Mouse (Mus musculus) kidney, adult 8-10 months (tissue): ENCODE data around the gene Rasgef1c.

Experiments used
- DNase-seq, 2 experiments: peaks; one replicate each; pipeline ENCODE4 v3.0.0; 2022

Rasgef1c gene

DNA sequence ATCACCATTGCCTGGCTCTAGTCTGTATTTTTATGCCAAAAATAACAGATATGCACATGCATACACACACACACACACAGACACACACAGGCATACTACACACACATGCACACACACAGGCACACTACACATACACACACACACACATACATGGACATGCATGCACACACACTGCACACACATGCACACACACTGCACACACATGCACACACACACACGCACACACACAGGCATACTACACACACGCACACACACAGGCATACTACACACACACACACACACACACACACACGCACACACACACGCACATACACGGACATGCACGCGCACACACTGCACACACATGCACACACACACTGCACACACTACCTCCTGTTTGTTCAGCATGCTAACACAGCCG is 77.3 kb downstream of the Rasgef1c start:
- no peak for DNase-seq

DNA sequence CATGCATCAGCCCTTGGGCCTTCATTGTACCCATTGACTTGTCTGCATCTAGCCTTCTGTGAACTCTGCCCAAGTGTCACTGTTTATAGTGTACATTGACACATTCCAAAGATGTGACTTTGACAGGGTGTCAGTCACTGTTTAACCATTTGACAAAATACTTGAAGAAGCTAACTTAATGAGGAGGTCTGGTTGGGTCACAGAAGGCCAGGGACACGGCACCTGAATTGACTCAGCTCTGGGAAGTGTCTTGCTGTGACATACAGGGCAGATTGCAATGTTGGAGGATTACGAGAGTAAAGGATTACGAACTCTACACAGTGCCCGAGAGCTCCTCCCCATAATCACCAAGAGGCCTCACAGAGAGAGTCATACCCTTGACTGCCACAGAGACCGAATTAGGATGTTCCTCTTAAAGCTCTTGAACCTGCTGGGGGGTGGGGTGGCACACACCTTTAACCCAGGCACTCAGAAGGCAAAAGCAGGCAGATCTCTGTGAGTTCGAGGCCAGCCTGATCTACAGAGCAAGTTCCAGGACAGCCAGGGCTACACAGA is 79.1 kb downstream of the Rasgef1c start:
- DNase-seq: peak in 1 of 2 experiments; percentile 47

DNA sequence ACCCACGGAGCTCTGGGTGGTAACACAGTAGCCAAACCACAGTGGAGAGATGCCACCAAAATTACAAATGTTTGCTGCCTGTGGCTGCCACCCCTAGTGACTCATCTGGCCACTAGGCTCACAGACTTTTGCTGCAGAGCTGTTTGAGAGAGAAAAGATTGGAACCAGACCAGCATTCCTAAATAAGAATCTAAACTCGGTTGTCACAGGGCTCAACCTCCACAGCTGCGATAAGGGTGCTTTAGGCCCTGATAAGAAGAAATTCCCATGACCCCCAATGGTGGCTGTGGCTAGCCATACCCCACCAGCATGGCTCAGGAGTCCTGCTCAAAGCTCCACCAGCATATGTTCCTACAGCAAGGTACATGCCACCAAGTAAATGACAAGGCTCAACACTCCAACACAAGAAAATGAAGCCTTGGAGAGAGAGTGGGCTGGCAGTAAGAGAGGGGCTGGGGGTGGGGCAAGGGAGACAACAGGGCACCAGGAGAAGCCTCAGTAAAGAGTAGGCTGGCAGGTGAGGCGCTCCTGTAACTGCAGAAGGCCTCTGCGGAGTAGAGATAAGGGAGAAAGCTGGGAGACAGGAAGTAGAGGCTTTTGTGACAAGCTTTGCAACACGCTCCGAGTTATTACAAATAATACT is 79.8 kb downstream of the Rasgef1c start:
- no peak for DNase-seq

DNA sequence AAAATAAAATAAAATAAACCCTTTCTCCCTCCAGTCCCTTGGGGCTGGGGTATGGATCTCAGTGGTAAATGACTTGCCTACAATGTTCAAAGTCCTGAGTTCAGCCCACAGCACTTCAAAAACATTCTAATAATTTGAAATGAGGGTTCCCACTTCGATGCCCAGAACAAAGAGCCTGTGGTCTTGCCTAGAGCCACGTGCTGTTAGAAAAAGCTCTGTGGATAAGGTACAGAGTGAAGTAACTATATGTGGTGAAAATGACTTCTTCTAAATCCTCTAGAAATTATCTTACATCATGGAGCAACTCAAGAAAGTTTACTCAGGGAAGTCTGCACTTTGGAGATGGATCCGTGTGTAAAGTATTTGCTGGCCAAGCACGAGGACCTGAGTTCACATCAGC is 80.5 kb downstream of the Rasgef1c start:
- DNase-seq: no peak

DNA sequence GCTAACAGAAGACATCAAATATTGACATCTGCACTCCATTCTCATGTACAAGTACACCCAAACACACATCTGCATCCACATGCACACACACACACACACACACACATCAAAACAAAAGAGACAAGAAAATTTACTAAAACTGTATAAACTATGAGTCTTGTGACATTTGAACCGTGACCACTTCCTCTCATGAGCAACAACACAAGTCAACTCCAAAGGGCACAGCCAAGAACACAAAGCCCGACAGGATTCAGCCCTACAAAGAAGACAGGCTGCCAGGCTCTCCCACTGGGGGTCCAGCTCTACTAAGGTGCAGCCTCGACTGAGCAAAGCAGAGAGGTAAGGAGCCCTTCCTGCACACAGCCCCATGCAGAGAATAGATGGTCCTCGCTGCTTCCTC is 81.2 kb downstream of the Rasgef1c start:
- no peak for DNase-seq

DNA sequence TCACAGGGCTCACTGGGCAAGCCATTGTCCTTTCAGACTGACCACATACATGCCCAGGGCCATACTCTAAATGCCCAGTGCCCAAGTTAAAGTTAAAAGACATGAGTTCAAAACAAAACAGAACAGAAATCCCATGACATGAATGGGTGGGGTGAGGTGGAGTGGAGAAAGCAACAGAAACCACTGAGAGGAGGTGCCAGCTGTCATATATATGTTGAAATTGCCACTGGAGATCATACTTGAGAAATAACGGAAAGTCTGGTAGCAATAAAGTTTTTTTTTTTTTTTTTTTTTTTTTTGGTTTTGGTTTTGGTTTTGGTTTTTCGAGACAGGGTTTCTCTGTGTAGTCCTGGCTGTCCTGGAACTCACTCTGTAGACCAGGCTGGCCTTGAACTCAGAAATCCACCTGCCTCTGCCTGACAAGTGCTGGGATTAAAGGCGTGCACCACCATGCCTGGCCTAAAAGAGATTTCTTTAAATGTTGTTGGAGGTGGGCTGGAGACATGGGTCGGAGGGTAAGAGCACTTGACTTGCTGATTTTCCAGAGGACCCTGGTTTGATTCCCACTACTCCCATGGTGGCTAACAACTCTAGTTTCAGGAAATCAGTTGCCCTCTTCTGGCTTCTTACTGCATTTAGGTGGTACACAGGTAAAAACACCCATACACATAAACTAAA is 82.4 kb downstream of the Rasgef1c start:
- no peak for DNase-seq

DNA sequence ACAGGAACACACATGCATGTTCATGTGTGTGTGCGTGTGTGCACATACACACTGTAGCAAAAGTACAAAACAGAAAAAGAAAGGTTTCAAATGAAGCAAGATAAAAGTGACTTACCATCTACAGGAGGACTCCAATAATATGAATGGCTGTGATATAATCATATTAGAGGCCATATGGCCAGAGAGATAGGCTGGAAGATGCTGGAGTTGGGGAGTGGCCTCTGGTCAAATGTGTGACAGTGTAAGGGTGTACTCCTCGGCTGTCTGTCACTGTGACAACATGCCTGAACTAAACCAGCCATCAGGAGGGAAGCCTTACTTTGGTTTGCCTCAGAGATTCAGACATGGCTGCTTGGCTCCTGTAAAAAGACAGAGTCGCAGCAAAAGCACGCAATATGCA is 83.4 kb downstream of the Rasgef1c start:
- no peak for DNase-seq

DNA sequence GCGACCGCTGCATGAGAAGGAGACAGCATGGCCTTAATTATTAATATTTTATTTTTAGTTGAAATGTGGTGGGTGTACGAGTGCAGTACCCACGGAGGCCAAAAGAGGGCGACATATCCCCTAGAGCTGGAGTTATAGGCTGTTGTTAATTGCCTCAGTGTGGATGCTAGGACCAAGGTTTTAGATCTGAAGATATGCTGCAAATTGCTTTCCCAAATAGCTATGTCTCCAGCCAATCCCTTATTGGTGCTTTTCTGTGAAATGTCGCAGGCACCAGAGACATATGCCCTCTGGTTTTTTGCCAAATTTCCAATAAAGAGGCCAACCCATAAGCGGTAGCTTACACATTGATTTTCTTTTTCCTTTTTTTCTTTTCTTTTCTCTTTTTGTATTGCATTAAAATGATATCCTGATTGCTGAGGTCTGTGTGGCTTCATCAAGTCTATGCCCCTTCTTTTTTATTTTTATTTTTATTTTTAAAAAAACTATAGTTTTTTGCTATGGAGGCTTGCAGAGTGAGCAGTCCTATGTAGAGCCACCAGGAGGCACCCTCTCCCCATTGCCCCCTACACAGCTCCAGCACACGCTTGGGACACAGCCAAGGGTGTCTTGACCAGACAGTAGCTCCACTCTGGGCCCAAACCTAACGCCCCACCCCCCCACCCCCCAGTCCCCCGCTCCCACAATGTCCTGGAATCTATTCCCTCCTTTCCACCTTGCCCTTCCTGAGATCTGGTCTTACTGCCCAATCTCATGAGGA is 84.8 kb downstream of the Rasgef1c start:
- peak; percentile 34 to 68 for DNase-seq

DNA sequence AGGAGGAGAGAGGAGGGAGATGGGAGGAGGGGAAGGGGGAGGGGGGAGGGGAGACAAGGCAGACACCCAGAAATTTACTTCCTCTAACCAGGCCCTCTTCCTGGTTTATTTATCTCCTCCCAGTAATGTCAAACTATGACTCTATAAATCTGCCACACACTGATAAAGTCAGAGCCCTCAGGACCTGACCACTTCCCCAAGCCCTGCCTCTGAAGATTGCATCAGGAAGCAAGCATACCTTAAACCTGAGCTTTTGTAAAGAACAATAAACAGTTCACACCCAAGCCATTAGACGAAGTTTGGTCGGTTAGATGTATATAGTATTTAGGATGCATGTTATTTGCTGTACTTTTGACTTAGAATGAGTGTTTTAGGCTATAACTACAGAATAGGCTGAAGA is 92.9 kb downstream of the Rasgef1c start:
- DNase-seq: no peak

DNA sequence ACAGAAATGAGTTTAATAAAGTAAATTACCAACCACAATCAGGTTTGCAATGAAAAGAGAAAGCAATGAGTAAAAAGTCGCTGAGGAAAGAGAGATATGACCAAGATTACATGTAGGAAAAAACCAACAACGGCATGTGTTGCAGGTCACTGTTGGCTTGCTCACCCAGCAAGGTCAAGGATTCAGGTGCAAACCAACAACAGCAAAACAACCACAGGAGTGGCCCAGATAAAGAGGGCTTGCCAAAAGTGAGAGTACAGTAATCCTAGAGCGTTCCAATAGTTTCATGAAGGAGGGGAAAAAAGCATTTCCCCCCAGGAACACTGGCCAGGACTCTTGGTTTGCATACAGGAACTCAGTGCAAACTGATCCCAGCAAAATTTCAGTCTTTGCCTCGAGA is 94.8 kb downstream of the Rasgef1c start:
- peak in 1 of 2 experiments; percentile 19 for DNase-seq

DNA sequence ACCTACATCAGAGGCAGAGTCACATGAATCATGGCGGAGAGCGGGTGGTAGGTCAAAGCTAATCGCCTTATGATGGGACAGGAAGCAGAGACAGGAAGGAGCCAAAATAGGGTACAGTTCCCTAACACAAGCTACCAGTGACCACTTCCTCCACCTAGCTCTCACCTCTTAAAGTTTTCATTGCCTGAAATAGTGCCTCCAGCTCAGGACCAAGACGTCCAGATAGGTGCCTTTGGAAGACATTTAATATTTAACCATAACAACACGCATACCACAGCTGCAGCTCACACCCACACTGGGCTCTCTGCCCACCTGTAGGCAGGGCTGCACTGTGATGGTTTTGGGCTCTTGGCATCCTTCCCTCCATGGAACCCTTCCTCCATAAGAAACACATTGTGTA is 95.7 kb downstream of the Rasgef1c start:
- peak; percentile 71 to 78 for DNase-seq

DNA sequence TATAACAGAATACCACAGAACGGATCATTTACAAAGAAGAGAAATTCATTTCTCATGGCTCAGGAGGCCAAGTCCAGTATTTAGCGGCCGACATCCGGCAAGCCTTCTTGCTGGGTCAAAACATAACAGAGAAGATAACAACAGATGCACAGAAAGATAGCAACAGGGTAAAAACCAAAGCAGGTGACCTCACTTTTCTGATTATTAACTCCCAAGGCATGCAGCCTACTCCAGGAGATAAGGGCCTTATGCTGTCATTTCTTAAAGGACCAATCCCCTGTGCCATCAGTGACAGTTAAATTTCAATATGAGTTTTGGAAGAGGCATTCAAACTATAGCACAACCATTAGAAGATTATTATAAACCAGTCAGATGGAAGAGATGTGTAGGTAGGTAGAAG is 101.2 kb downstream of the Rasgef1c start:
- no peak for DNase-seq

DNA sequence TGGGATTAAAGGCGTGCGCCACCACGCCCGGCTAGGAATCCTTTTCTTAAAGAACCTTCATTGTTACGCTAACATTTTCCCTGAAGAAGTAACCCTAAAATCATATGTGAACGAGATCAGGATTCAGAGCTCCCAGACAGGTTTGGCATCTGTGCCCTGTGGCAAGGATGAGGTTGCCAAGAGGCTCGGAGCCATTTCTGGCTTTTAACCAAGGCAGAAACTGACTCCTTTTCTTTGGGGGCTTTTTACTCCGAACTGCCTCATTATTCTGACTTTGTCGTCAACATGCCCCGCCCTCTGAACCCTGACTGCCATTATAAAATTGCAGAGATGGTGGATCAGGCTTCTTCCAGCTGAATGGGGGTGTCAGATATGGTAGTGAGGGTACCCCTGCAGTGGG is 106.1 kb downstream of the Rasgef1c start:
- no peak for DNase-seq

DNA sequence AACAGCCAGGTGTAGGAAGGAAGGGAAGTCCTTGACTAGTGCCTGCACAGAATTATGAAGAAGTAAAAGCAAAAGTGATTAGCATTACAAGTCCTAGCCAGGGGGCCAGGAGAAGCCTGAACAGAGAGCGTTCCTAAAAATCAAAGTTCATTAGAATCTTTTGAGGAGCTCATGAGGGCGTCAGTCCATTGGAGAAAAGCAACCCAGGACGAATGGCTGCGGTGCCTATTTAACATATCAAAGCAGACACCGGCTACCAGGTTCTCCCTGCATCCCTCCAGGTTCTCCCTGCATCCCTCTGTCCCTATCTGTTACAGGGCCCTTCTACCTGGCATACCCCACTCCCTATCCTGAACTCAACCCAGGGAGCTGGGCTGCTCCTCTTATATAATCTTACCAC is 106.6 kb downstream of the Rasgef1c start:
- no peak for DNase-seq

DNA sequence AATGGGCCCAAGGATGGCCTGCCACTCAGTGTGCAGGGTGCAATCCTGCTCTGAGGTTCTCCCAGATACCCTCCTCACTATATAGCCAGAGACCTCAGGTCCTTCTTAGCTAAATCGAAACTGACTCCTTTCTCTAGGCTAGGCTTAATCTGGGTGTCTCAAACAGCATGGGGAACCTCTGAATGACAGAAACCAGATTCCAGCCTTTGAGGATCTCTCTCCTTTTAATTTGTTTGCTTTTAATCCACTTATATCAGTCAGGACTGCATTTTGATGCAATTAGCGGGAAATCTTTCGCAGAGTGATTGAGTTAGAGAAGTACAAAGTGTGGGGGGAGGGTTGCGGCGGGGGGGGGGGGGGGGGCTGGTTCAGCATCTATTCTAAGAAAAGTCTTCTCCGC is 111.4 kb downstream of the Rasgef1c start:
- DNase-seq: no peak

DNA sequence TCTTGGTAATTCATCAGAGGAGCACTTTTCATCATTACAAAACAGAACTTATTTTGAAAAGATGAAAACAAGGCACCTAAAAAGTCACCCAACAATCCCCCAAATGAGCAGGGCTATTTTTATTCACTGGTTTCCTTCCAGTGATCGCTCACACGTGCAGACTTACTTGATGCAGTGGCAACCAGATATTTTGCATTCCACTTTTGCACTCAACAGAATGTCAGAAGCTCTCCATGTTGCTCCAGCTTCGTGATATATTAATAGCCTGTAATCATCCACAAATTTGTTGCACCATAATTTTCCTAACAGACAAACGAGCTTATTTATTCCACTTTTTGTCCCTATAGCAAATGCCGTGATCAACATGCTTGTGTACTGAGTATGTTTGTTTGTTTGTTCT is 114.9 kb downstream of the Rasgef1c start:
- DNase-seq: no peak

DNA sequence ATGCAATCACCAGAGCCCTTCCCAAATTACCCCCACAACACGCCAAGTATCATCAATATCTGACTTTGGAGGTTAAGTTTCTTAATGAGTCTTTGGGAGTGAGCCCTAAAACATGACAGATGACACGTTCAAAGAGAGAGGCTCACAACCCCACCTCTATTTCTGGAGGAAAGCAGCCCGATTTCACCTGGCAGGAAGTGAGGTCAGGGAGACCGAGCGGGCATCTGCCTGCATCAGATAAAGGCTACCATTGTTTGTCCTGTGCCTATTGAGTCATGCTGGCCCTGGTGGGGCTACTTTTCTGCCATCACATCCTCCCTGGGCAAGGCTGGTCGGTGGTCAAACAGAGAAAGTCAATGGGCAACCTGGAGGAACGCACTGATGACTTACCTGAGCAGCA is 115.9 kb downstream of the Rasgef1c start:
- no peak for DNase-seq

DNA sequence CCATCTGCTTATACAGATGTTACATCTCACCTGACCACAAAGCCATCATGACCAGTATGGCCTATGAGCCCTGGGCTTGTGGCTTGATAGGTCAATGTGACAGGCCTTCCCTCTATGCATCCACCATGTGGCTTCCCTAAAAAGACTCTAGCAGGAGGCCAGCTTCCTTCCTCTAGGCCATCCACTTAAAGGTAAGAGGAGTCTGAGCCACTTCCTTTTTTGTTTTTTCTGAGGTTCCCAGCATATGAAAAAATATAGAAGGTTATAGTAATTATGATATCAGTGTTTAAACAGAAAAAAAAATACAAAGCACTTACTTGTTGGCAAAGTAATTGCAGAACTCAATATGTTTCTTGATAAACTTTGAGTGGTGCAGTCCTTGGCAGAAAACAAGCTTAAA is 117.2 kb downstream of the Rasgef1c start:
- no peak for DNase-seq

DNA sequence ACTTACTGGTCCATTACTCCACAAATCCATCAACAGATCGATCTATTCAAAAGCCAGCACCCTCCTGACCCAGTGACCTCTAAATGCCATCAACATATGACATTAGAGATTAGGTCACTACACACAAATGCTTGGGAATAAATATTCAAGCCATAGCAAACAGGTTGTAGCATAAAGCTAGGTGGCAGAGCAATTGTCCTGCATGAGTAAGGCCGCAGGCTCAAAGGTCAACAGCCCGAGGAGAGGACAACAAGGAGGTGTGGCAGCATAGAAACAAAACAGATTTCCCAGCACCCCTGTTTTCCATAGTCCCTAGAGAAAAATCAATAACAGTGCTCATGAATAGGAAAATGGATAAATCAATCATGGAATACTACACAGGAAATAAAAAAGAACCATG is 120.5 kb downstream of the Rasgef1c start:
- peak; percentile 24 to 34 for DNase-seq

DNA sequence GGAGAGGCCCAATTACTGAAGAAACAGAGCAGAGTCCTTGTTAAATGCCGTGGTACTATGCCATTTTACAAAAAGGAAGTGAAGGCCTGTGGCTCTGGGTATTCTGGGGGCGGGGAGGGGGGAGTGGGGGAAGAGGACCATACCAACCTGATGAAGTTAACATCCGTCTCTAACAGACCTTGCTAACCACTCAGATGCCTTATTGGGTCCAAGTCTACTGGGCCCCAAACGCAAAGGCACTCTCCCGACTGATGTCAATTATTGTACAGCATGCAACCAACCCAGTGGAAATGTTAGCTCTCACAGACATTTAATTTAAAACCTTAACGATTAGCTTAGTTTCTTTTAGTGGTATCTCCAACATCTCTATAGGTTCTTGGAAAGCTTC is 122.8 kb downstream of the Rasgef1c start:
- DNase-seq: peak in 1 of 2 experiments; percentile 11

DNA sequence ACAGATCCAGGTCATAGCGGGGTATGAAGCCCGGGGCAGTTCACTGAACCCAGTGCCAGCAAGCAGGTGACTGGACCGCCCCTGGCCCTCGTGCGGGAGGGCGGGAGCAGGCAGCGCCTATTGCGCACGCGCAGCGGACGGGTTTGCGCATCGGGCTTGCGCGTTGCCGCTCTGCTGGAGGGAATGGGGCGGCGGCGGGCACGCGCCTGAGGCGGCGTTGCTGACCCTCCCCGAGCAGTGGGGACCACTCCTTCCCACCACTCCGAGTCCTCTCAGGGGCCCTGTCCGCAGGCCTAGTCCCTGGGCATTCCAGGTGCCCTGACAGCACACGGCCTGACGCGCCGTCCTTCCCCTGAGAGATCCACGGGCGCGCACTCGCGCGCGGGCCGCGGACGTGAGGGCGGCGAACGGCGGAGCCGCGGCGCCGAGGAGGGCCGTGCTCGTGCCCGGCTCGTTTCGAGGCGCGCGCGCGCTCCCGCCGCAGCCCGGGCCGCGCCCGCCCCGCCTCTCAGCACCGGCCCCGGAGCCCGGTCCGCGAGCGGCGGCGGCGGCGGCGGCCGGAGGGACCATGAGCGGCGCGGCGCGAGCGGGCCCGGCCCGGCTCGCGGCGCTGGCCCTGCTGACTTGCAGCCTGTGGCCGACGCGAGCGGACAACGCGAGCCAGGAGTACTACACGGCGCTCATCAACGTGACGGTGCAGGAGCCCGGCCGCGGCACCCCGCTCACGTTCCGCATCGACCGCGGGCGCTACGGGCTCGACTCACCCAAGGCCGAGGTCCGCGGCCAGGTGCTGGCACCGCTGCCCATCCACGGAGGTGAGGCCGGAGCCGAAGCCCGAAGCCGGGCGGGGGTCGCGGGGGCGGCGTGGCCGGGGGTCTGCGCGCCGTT is 123.4 kb downstream of the Rasgef1c start, which contains the start of gene Rnf130:
TSS of gene Rnf130 (plus strand) at position 514 of the 888 bp plus-strand sequence.
- peak; percentile 96 to 97 for DNase-seq

DNA sequence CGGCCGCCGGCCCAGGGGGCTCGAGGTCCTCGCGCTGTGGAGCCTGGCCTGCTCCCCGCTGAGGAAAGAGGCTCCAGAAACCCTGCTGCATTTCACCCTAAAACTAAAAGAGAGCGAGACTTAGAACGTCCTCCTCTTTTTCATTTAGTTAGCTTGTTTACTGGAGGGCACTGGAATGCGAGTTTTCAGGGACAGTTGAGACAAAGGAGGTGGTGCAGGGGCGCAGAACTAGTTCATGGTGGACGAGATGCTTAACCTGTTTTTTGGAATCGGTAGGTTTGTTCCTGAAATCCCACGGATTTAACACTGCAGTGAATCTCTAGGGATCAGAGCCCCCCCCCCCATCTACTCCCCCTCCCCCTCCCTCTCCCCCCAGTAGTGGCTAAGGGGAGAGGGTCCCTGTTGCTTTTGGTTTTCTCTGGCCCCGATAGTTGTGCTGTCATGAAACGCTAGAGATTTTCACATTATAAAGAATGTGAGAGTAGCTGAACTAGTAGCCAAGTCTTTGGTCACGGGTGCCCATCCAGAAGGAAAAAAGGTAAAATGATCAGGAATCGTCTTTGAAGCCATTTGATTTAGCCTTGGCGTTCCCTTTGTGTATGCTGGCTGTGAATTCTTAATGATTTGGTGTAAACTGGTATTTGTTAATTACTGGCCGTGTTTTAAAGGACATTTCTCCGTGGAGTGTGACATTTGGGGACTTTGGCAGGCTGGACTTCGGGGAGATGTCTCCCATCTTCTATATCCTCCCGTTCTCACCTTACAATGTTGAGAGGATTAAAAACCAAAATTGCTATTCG is 124.3 kb downstream of the Rasgef1c start:
- DNase-seq: peak in 1 of 2 experiments; percentile 10
